Mouse (Mus musculus) limb, embryonic 10.5 days (tissue): ENCODE measurements around the gene 9330182L06Rik. TPM values are rescaled to one million over a fixed set of nuclear protein-coding genes. Genes with fewer than 3 reads are reported as not detected.

Experiments used
- DNase-seq: peaks from one replicate; pipeline ENCODE4 v3.0.0-alpha.2; 2017; ENCODE audit warnings: low spot score
- H3K27ac ChIP-seq: fragments of 300-500 bp; sonication (generic); 2 replicates; pipeline ENCODE4 v1.5.1; 2016; ENCODE audit warnings: mild to moderate bottlenecking
- H3K27me3 ChIP-seq: fragments of 300-500 bp; sonication (generic); 2 replicates; pipeline ENCODE4 v1.6.1; 2016; ENCODE audit warnings: low read depth, mild to moderate bottlenecking; ENCODE audit not compliant: poor library complexity, severe bottlenecking
- H3K36me3 ChIP-seq: fragments of 300-500 bp; sonication (generic); 2 replicates; pipeline ENCODE4 v1.6.1; 2016; ENCODE audit warnings: mild to moderate bottlenecking, moderate library complexity
- H3K4me1 ChIP-seq: fragments of 300-500 bp; sonication (generic); 2 replicates; pipeline ENCODE4 v1.6.1; 2016
- H3K4me3 ChIP-seq: fragments of 300-500 bp; sonication (generic); 2 replicates; pipeline ENCODE4 v1.5.1; 2016; ENCODE audit warnings: mild to moderate bottlenecking, moderate library complexity
- H3K9me3 ChIP-seq: fragments of 300-500 bp; sonication (generic); replicated peaks from 2 replicates; pipeline ENCODE4 v1.6.1; 2016; ENCODE audit warnings: mild to moderate bottlenecking
- WGBS: fragments of 180-500 bp; shearing (Covaris S2); methylation state at CpG from one replicate; pipeline ENCODE4 v1.1.7; 2016; 5-methylcytosine and 5-hydroxymethylcytosine counted together
- microRNA counts: library from miRNA; unstranded; fragments of <30 nt; microRNA quantifications from one replicate; lab custom pipeline; 2017
- microRNA-seq: library from miRNA; unstranded; fragments of <30 nt; microRNA quantifications from one replicate; pipeline ENCODE4, GENCODE M21; 2017
- polyA plus RNA-seq: library from polyadenylated mRNA; unstranded; fragments of >200 nt; fragmentation: Nextera tagmentation; extraction: Ambion mirVana; gene quantifications from 2 replicates; pipeline ENCODE4 v1.2.1, GENCODE M21; 2016

9330182L06Rik gene
- polyA plus RNA-seq, 1 experiment from 2014 or later: 1.4 TPM

DNA sequence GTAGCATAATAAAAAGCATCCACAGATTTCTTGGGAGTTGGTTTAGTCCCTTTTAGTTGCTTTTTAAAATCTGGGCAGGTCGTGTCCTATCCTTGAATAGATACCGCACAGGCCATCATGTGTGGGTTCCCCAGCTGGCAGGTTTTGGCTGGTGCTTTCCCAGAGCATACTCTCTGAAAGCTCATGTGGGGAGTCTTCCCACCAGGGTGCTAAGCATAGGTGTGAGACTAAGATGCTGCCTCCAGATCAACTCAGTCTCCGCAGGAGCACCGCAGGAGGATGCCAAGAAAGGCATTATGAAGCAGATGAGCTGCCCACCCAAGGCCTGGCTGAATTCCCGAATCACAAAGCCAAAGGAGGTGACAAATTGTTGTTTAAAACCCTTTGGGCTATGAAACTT is 229.5 kb downstream of the 9330182L06Rik start:
- Histone ChIP-seq H3K27me3 (no peaks in the 10 kb centered on the region), H3K27ac (no peak overlapping the region), H3K4me3 (no peak overlapping the region), H3K9me3 (no peaks in the 10 kb centered on the region), H3K4me1 (no peaks in the 10 kb centered on the region), H3K36me3 (no peaks in the 10 kb centered on the region)
- 23% methylated on average over 5 of the region's 5 CpGs for WGBS
- no peak for DNase-seq

DNA sequence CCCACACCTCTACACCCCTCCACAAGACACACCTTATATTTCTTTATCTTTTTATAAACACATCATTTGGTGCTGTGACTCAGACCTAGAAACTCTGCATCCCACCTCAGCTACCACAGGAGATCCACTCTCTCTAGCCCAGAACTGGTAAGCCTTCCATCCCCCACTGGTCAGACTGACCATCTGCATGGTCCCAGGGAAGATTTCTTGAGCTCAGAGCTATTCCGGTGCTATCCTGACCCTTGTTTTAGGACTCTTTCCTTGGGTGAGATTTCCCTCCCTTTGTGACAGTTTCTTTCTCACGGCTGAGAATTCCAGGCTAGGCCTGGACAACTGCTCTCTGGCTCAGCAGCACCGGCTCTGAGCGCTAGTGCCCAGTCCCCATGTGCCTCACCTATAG is 231.3 kb downstream of the 9330182L06Rik start:
- Histone ChIP-seq H3K9me3 (no peaks in the 10 kb centered on the region), H3K4me1 (no peaks in the 10 kb centered on the region), H3K27me3 (no peaks in the 10 kb centered on the region), H3K36me3 (no peaks in the 10 kb centered on the region), H3K27ac (no peak overlapping the region), H3K4me3 (no peak overlapping the region)
- 78% methylated on average over 4 of the region's 4 CpGs for WGBS
- DNase-seq: no peak

DNA sequence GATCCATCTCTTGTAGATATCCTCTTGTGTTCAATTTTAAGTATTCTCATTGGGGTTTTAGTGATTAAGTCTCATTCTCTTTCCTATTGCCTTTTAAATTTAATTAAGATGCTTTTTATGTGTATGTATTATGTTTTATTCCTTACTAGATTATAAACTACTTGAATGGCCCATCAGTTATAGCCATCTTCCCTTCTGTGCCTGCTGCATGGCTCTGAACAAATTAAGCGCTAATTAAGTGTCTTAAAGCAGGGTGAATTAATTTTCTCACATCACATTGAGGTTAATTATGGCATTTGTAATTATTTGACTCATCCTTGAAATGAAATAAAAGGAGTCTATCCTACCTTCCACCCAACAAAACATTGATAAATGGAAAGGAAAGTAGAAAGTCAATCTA is 245.1 kb downstream of the 9330182L06Rik start:
- 93% methylated on average over 1 of the region's 1 CpGs for WGBS
- H3K27me3 ChIP-seq: no peaks in the 10 kb centered on the region
- no peak for DNase-seq

DNA sequence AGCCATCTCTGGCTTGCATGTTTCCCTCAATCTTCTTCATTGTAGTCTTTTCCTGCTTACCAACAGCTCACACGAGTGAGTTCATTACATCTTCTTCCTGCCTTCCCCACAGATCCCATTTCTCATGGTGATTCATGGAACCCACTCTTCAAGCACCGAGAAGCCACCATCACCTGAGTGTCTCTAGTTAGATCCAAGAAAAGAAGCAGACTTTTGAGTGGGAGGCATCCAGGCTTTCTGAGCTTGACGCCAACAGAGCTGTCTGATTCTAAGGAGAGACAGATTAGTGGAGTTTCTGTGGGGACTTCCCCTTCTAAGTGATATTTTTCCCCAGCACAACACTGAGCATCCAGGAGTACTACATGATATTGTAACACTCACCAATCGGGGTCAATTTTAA is 259.6 kb downstream of the 9330182L06Rik start:
- Histone ChIP-seq H3K27ac (no peak overlapping the region), H3K27me3 (no peaks in the 10 kb centered on the region), H3K4me1 (no peaks in the 10 kb centered on the region), H3K9me3 (no peaks in the 10 kb centered on the region), H3K4me3 (no peak overlapping the region), H3K36me3 (no peaks in the 10 kb centered on the region)
- no peak for DNase-seq
- WGBS: 90% methylated on average over 4 of the region's 4 CpGs

More for the DNA sequence above, 245.1 kb downstream of the 9330182L06Rik start:
- no peaks in the 10 kb centered on the region for H3K9me3 ChIP-seq
- H3K4me3 ChIP-seq: no peak overlapping the region
- no peaks in the 10 kb centered on the region for H3K36me3 ChIP-seq
- no peaks in the 10 kb centered on the region for H3K4me1 ChIP-seq
- no peak overlapping the region for H3K27ac ChIP-seq

MicroRNA genes within 50 kb of the gene (microRNA counts, 519-probe panel; counts per million panel counts)
- 684 counts per million, percentile 72 among the panel's probes with 10 or more counts for microRNA mmu-miR-879 (lab: Ali Mortazavi, UCI)

Small RNAs within 50 kb of the gene (microRNA-seq; reads per million reads assigned to microRNA genes)
- gene Mir879: 1.2 reads per million

Other genes with a start within 250 kb of the 9330182L06Rik start
- 20.9 and 23.7 TPM in 2 replicates for gene Tmem243, start 165.4 kb upstream of the 9330182L06Rik start, polyA plus RNA-seq
- gene Dmtf1, start 104.3 kb upstream of the 9330182L06Rik start, polyA plus RNA-seq: 52.7 and 58.5 TPM in 2 replicates